22 mouse cellular contexts compared by ENCODE assay signal in the genomic region with DNA sequence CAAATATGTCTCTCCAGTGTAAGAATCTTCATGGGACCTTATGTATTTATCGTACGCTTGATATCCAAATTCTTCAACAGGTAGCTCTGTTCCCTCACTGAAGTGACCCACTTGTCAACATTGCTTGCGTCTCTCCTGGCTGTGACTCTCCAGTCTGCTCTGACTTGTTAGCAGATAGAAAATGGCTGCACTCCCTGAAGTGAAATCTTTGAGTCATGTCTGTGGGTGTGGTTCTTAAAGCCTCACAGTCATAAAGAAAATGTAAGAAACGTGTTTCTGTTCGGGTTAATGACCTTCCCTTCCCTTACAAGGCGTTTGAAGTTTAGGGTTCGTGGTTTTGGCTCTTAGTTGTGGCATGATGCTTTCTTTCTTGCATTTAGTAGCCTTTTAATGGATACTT. TPM values are rescaled to one million over a fixed set of nuclear protein-coding genes. Genes with fewer than 3 reads are reported as not detected.
DNase-seq lines count a peak whose midpoint lies in the region; ATAC-seq lines count a peak whose summit lies in the region.
"Had no signal": no experiment of that assay in that cellular context is flagged by ENCODE, and none has a peak within 500 bp of the region (broad histone marks: within the 10 kb centered on the region; RNA-seq: fewer than 3 reads in every experiment).

No protein-coding gene starts in this region.

- no peak overlapping the region for H3K27ac ChIP-seq in hindbrain, embryonic 11.5 days (ENCODE audit: low read depth, low read length)
- H3K27ac ChIP-seq: heart, embryonic 13.5 days; intestine, embryonic 15.5 days had no signal

- ATAC-seq in CD4-positive, CD25-positive, alpha-beta regulatory T cell, adult 4 months = peak; percentile 92
- ATAC-seq in erythroblast, adult 5-6 weeks (replicated peaks; ENCODE audit: low FRiP score, poor library complexity, severe bottlenecking) = peak; percentile 71
- ATAC-seq in megakaryocyte progenitor cell, adult 5-6 weeks (replicated peaks; ENCODE audit: poor library complexity) = peak; percentile 51
- no peak for ATAC-seq in hindbrain, embryonic 11.5 days (ENCODE audit: low FRiP score)
- ATAC-seq: intestine, embryonic 15.5 days had no signal

- 95% methylated on average over 7 of the region's 7 CpGs for WGBS in hindbrain, embryonic 11.5 days

- no peak overlapping the region for H3K4me3 ChIP-seq in hindbrain, embryonic 11.5 days (ENCODE audit: low read depth, low read length)
- H3K4me3 ChIP-seq: heart, embryonic 13.5 days; intestine, embryonic 15.5 days had no signal

- no peaks in the 10 kb centered on the region for H3K4me1 ChIP-seq in hindbrain, embryonic 11.5 days (replicated peaks; ENCODE audit: control insufficient read depth, insufficient read depth, low read length)

- DNase-seq in heart, adult 11 months = peak; percentile 53
- DNase-seq in heart, postnatal 36 days = no peak
- no peak for DNase-seq in adrenal gland, postnatal 25 days
- no peak for DNase-seq in hindbrain, embryonic 11.5 days (ENCODE audit: low spot score)
- no peak for DNase-seq in B cell, adult 2 months
- DNase-seq: adrenal gland, postnatal 36 days; cerebellum, postnatal 14 days; gastrocnemius, postnatal 25 days; kidney, postnatal 25 days; lung, adult 2 months; thymus, postnatal 4 days had no signal

- no peaks in the 10 kb centered on the region for H3K36me3 ChIP-seq in hindbrain, embryonic 11.5 days (ENCODE audit: control insufficient read depth, insufficient read depth, low read length)
- H3K36me3 ChIP-seq: intestine, embryonic 15.5 days had no signal

- no peaks in the 10 kb centered on the region for H3K27me3 ChIP-seq in hindbrain, embryonic 11.5 days (ENCODE audit: control insufficient read depth, insufficient read depth, low read length)
- H3K27me3 ChIP-seq: heart, embryonic 13.5 days; intestine, embryonic 15.5 days had no signal

- intact Hi-C loops in heart, postnatal 36 days (cut with DNase I) = no loop called here

- no peak overlapping the region for H3K9ac ChIP-seq in hindbrain, embryonic 11.5 days (ENCODE audit: low read depth, low read length)
- H3K9ac ChIP-seq: heart, embryonic 13.5 days; intestine, embryonic 15.5 days had no signal

- H3K9me3 ChIP-seq in hindbrain, embryonic 11.5 days (ENCODE audit: control insufficient read depth, low read length) = no peaks in the 10 kb centered on the region
- H3K9me3 ChIP-seq: G1E; heart, embryonic 13.5 days; intestine, embryonic 15.5 days had no signal

- H3K4me2 ChIP-seq in hindbrain, embryonic 11.5 days (replicated peaks; ENCODE audit: low read depth, low read length) = no peak overlapping the region
- H3K4me2 ChIP-seq: heart, embryonic 13.5 days; intestine, embryonic 15.5 days had no signal

RNA-seq across cellular contexts. Expression of a gene that starts 8.2 kb away (rescaled TPM):
- 10 to 100 TPM; 15.0 to 17.4 TPM for total RNA-seq in heart, postnatal 36 days (2021)
- 10 to 100 TPM; 16.8 to 20.6 TPM for polyA plus RNA-seq in CD4-positive, CD25-positive, alpha-beta regulatory T cell, adult 4 months (2017; shearing (Covaris generic))
- total RNA-seq in erythroblast, adult 5-6 weeks (2015; ENCODE audit: low replicate concordance) = 5.2 and 9.6 TPM in 2 replicates
- 8.0 and 13.8 TPM in 2 replicates for total RNA-seq in erythroblast, adult 5-6 weeks (2017; ENCODE audit: low replicate concordance)
- 36.0 and 38.8 TPM in 2 replicates for total RNA-seq in megakaryocyte progenitor cell, adult 5-6 weeks (2015)
- 47.5 and 67.4 TPM in 2 replicates for total RNA-seq in megakaryocyte progenitor cell, adult 5-6 weeks (2017)
- 22.6 and 22.7 TPM in 2 replicates for total RNA-seq in adrenal gland, postnatal 25 days (2021)
- polyA plus RNA-seq in hindbrain, embryonic 11.5 days (2014; fragmentation: Nextera tagmentation; extraction: Ambion mirVana) = 24.0 and 25.4 TPM in 2 replicates

RNA-seq across cellular contexts. Expression of a gene that starts 35.0 kb away (rescaled TPM):
- under 1 TPM in 1 of 2 experiments, not detected in 1; 0.08 TPM for total RNA-seq in heart, postnatal 36 days (2021)
- polyA plus RNA-seq in CD4-positive, CD25-positive, alpha-beta regulatory T cell, adult 4 months (2017; shearing (Covaris generic)) = not detected
- not detected in 2 replicates for total RNA-seq in erythroblast, adult 5-6 weeks (2015; ENCODE audit: low replicate concordance)
- total RNA-seq in erythroblast, adult 5-6 weeks (2017; ENCODE audit: low replicate concordance) = not detected in 2 replicates
- total RNA-seq in megakaryocyte progenitor cell, adult 5-6 weeks (2015) = 0.27 TPM in 1 of 2 replicates, not detected in the other
- not detected in 2 replicates for total RNA-seq in megakaryocyte progenitor cell, adult 5-6 weeks (2017)
- not detected in 2 replicates for total RNA-seq in adrenal gland, postnatal 25 days (2021)
- not detected in 2 replicates for polyA plus RNA-seq in hindbrain, embryonic 11.5 days (2014; fragmentation: Nextera tagmentation; extraction: Ambion mirVana)
- total RNA-seq: adrenal gland, postnatal 36 days; gastrocnemius, postnatal 25 days; hematopoietic stem cell, adult 5-6 weeks; layer of hippocampus, postnatal 10 days; left cerebral cortex, postnatal 25 days; neutrophil, adult 5-6 weeks had no signal
- polyA plus RNA-seq: frontal cortex, adult 2 months had no signal

RNA-seq across cellular contexts. Expression of a gene that starts 40.6 kb away (rescaled TPM):
- total RNA-seq in heart, postnatal 36 days (2021) = under 1 TPM in 1 of 2 experiments, not detected in 1; 0.11 TPM
- 1 to 10 TPM; 3.0 to 4.2 TPM for polyA plus RNA-seq in CD4-positive, CD25-positive, alpha-beta regulatory T cell, adult 4 months (2017; shearing (Covaris generic))
- total RNA-seq in erythroblast, adult 5-6 weeks (2015; ENCODE audit: low replicate concordance) = not detected in 2 replicates
- not detected in 2 replicates for total RNA-seq in erythroblast, adult 5-6 weeks (2017; ENCODE audit: low replicate concordance)
- total RNA-seq in megakaryocyte progenitor cell, adult 5-6 weeks (2015) = 0.32 TPM in 1 of 2 replicates, not detected in the other
- total RNA-seq in megakaryocyte progenitor cell, adult 5-6 weeks (2017) = not detected in 2 replicates
- total RNA-seq in adrenal gland, postnatal 25 days (2021) = 0.82 TPM in 1 of 2 replicates, not detected in the other
- 1.4 and 2.9 TPM in 2 replicates for polyA plus RNA-seq in hindbrain, embryonic 11.5 days (2014; fragmentation: Nextera tagmentation; extraction: Ambion mirVana)
- total RNA-seq: G1E; gastrocnemius, postnatal 25 days; hematopoietic stem cell, adult 5-6 weeks had no signal
- polyA plus RNA-seq: G1E had no signal
